In genomic region chr3:132811791-132812190, GRCm38 (mm10) we compare ENCODE assay signal across 25 mouse cellular contexts.
A peak's percentile ranks its signal among the peaks of the same experiment; 100 is the strongest.
DNase-seq lines count a peak whose midpoint lies in the region; ATAC-seq and TF ChIP-seq lines count a peak whose summit lies in the region.
"Had no signal": no experiment of that assay in that cellular context is flagged by ENCODE, and none has a peak within 500 bp of the region (broad histone marks: within the 10 kb centered on the region; RNA-seq: fewer than 3 reads in every experiment).

No protein-coding gene starts in this region.

- no peaks in the 10 kb centered on the region for H3K27me3 ChIP-seq in kidney, postnatal 0 days (ENCODE audit: insufficient read depth, low read length)
- H3K27me3 ChIP-seq in lung, embryonic 14.5 days (ENCODE audit: insufficient read depth, low read length), result no peaks in the 10 kb centered on the region
- no peaks in the 10 kb centered on the region for H3K27me3 ChIP-seq in lung, postnatal 0 days (replicated peaks; ENCODE audit: insufficient read depth, low read length)
- H3K27me3 ChIP-seq: embryonic facial prominence, embryonic 13.5 days; forebrain, embryonic 12.5 days; forebrain, embryonic 15.5 days; heart, embryonic 12.5 days; heart, embryonic 15.5 days had no signal

- H3K4me1 ChIP-seq in kidney, postnatal 0 days (replicated peaks; ENCODE audit: insufficient read depth, low read length), result no peaks in the 10 kb centered on the region
- peaks cover 14% of the 10 kb centered on the region for H3K4me1 ChIP-seq in lung, embryonic 14.5 days (ENCODE audit: insufficient read depth)
- no peaks in the 10 kb centered on the region; the same call in 1 of the 2 replicates for H3K4me1 ChIP-seq in lung, postnatal 0 days (ENCODE audit: insufficient read depth, low read depth, low read length)
- H3K4me1 ChIP-seq: embryonic facial prominence, embryonic 10.5 days; forebrain, embryonic 12.5 days; forebrain, embryonic 15.5 days had no signal

- DNase-seq in kidney, postnatal 0 days (ENCODE audit: low spot score), result no peak
- no peak for DNase-seq in kidney, postnatal 4 days
- peak; percentile 71 for DNase-seq in lung, embryonic 14.5 days
- DNase-seq in lung, postnatal 10 days, result no peak
- DNase-seq in lung, postnatal 0 days (ENCODE audit: low spot score), result peak; percentile 43
- no peak for DNase-seq in lung, adult 18-20 months
- DNase-seq: adrenal gland, adult 8-10 months; adrenal gland, postnatal 25 days; cerebellum, adult 11-12 months; cerebellum, adult 8-10 months; cerebellum, postnatal 10 days; cerebellum, postnatal 36 days; embryo, embryonic 11 days had no signal

- no peak for TF ChIP-seq EP300 in lung, postnatal 0 days (IDR thresholded peaks at IDR 0.05)

- no peak overlapping the region for H3K4me2 ChIP-seq in kidney, postnatal 0 days (ENCODE audit: low read length)
- no peak overlapping the region for H3K4me2 ChIP-seq in lung, embryonic 14.5 days
- no peak overlapping the region for H3K4me2 ChIP-seq in lung, postnatal 0 days (replicated peaks; ENCODE audit: low read depth, low read length)
- H3K4me2 ChIP-seq: embryonic facial prominence, embryonic 13.5 days; forebrain, embryonic 12.5 days; forebrain, embryonic 15.5 days; heart, embryonic 12.5 days; heart, embryonic 15.5 days; hindbrain, embryonic 14.5 days had no signal

- no peak overlapping the region for H3K4me3 ChIP-seq in kidney, postnatal 0 days (replicated peaks; ENCODE audit: low read depth, low read length)
- no peak overlapping the region for H3K4me3 ChIP-seq in lung, embryonic 14.5 days (ENCODE audit: low read depth, low read length)
- H3K4me3 ChIP-seq in lung, postnatal 0 days (ENCODE audit: low read depth, low read length), result no peak overlapping the region
- H3K4me3 ChIP-seq: embryonic facial prominence, embryonic 10.5 days; embryonic facial prominence, embryonic 13.5 days; erythroblast, embryonic 14.5 days; forebrain, embryonic 12.5 days; forebrain, embryonic 15.5 days; heart, embryonic 12.5 days; heart, embryonic 15.5 days had no signal

- 65% methylated on average over 5 of the region's 5 CpGs for WGBS in kidney, postnatal 0 days
- 39% methylated on average over 5 of the region's 5 CpGs for WGBS in lung, embryonic 14.5 days
- WGBS in lung, postnatal 0 days, result 35% methylated on average over 5 of the region's 5 CpGs

- TF ChIP-seq CTCF in kidney, postnatal 0 days (IDR thresholded peaks at IDR 0.05; ENCODE audit: low read depth), result no peak
- no peak for TF ChIP-seq CTCF in lung, embryonic 14.5 days (IDR thresholded peaks at IDR 0.05; ENCODE audit: low read depth)
- no peak for TF ChIP-seq CTCF in lung, postnatal 0 days (IDR thresholded peaks at IDR 0.05)

- 0 out of 2 replicates have a peak overlapping the region, but pooled peaks have one; percentile 19 for H3K27ac ChIP-seq in kidney, postnatal 0 days
- peak overlapping the region; percentile 83 for H3K27ac ChIP-seq in lung, embryonic 14.5 days (ENCODE audit: low read depth)
- H3K27ac ChIP-seq in lung, postnatal 0 days (ENCODE audit: low read length), result peak overlapping the region; percentile 32; the same call in 1 of the 2 replicates
- H3K27ac ChIP-seq: embryonic facial prominence, embryonic 10.5 days; embryonic facial prominence, embryonic 13.5 days; forebrain, embryonic 12.5 days; forebrain, embryonic 15.5 days; heart, embryonic 15.5 days; hindbrain, embryonic 14.5 days; hindbrain, postnatal 0 days had no signal

- H3K9me3 ChIP-seq in kidney, postnatal 0 days (replicated peaks; ENCODE audit: low read length), result no peaks in the 10 kb centered on the region
- H3K9me3 ChIP-seq in lung, embryonic 14.5 days (ENCODE audit: low read depth, low read length), result no peaks in the 10 kb centered on the region
- no peaks in the 10 kb centered on the region for H3K9me3 ChIP-seq in lung, postnatal 0 days (ENCODE audit: low read length)
- H3K9me3 ChIP-seq: embryonic facial prominence, embryonic 10.5 days; embryonic facial prominence, embryonic 13.5 days; forebrain, embryonic 12.5 days; forebrain, embryonic 15.5 days; heart, embryonic 12.5 days; heart, embryonic 15.5 days had no signal

- ATAC-seq in kidney, postnatal 0 days (replicated peaks; ENCODE audit: low FRiP score, low read depth), result no peak
- peak; percentile 57 for ATAC-seq in lung, embryonic 14.5 days (ENCODE audit: insufficient read depth)
- peak; percentile 31 for ATAC-seq in lung, postnatal 0 days
- ATAC-seq in megakaryocyte progenitor cell, adult 5-6 weeks (replicated peaks; ENCODE audit: poor library complexity), result no peak
- ATAC-seq: activated CD4-positive, CD25-positive, alpha-beta regulatory T cell, adult 4 months; CD4-positive, CD25-positive, alpha-beta regulatory T cell, adult 4 months; forebrain, embryonic 15.5 days; hindbrain, postnatal 0 days had no signal

- H3K9ac ChIP-seq in kidney, postnatal 0 days (ENCODE audit: low read depth, low read length), result no peak overlapping the region
- no peak overlapping the region for H3K9ac ChIP-seq in lung, embryonic 14.5 days
- no peak overlapping the region for H3K9ac ChIP-seq in lung, postnatal 0 days (replicated peaks; ENCODE audit: low read depth)
- H3K9ac ChIP-seq: embryonic facial prominence, embryonic 13.5 days; forebrain, embryonic 12.5 days; forebrain, embryonic 15.5 days; heart, embryonic 12.5 days; heart, embryonic 15.5 days; hindbrain, embryonic 14.5 days had no signal

- H3K36me3 ChIP-seq in kidney, postnatal 0 days (ENCODE audit: insufficient read depth, low read length), result 0 out of 2 replicates have a peak, but pooled peaks cover 2% of the 10 kb centered on the region
- no peaks in the 10 kb centered on the region for H3K36me3 ChIP-seq in lung, embryonic 14.5 days (ENCODE audit: insufficient read depth)
- no peaks in the 10 kb centered on the region for H3K36me3 ChIP-seq in lung, postnatal 0 days (ENCODE audit: insufficient read depth, low read length)
- H3K36me3 ChIP-seq: embryonic facial prominence, embryonic 10.5 days; forebrain, embryonic 12.5 days; forebrain, embryonic 15.5 days; heart, embryonic 15.5 days had no signal

Comparison
In these comparisons a context has a peak if more than half of its experiments do, and no peak if none do; other contexts are left out.
1. DNase-seq: peak in lung, embryonic 14.5 days (single experiment) and lung, postnatal 0 days (single experiment); none in kidney, postnatal 0 days (single experiment), kidney, postnatal 4 days (0 of 2), lung, postnatal 10 days (single experiment) and lung, adult 18-20 months (0 of 2).
2. ATAC-seq: peak in lung, embryonic 14.5 days (single experiment) and lung, postnatal 0 days (single experiment); none in kidney, postnatal 0 days (single experiment) and megakaryocyte progenitor cell, adult 5-6 weeks (single experiment).
3. H3K27ac ChIP-seq: peak in every context shown above with its lines; median percentile 83 in lung, embryonic 14.5 days; 32 in lung, postnatal 0 days; 19 in kidney, postnatal 0 days.